Mouse (Mus musculus) heart, postnatal 4 days (tissue): ENCODE measurements around the gene Snupn. TPM values are rescaled to one million over a fixed set of nuclear protein-coding genes. Genes with fewer than 3 reads are reported as not detected.

Experiments
- DNase-seq: peaks from one replicate; pipeline ENCODE4 v3.0.0; 2021
- total RNA-seq, 2 experiments: library from RNA; stranded (reverse); gene quantifications; 2 replicates each; pipeline ENCODE4 v1.2.3; 2021

Snupn gene
- total RNA-seq, 2 experiments from 2014 or later: 8.6 to 9.1 TPM

DNA sequence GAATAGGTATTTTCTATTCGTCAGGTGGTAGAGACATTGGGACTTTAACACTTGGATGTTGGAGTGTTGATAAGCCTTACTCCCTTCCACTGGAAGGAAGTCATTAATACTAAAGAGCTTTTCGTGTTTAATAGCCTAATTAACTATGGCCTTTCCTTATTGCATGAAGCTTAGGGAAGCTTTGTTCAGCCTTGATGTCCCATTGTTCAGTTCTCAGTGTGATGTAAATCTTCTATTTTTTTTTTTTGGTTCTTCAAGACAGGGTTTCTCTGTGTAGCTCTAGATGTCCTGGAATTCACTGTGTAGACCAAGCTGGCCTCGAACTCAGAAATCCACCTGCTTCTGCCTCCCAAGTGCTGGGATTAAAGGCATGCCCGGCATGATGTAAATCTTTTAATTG lies 62.2 kb downstream of the Snupn start:
- no peak for DNase-seq

DNA sequence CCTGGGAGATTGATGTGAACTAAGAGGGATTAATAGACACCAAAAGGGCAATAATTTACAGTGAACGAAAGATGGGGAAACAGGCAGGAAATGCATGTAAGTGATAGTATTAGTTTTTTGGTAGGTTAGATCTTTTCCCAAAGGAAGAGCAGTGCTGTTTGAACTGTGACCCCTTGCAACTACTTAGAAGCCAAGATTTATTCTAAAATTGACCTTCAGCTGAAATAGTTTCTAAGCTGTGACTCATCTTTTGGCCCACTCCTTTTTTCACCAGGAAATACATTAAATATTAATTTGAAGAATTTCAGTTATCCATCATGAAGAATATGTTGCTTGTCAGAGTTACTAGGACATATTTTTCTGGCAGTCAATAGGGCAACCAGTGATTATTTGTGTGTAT lies 63.1 kb downstream of the Snupn start:
- no peak for DNase-seq

DNA sequence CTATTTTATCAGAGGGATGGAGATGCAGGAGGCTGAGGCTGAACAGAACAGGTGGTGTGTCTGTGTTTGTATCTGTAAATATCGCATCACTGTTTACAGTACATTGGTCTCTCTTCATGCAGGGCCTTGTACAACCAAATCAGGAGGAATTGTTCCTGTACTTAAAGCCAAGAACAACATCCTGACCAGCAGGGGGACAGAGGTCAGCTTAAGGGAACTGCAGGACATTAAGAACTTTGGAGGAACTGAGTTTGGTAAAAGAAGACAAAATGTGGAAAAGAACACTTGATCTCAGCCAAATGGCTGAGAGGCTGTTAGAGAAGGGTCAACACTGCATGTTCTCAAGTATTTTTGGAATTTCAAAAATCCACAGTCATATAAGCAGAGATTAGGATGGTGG lies 64.1 kb downstream of the Snupn start:
- no peak for DNase-seq

DNA sequence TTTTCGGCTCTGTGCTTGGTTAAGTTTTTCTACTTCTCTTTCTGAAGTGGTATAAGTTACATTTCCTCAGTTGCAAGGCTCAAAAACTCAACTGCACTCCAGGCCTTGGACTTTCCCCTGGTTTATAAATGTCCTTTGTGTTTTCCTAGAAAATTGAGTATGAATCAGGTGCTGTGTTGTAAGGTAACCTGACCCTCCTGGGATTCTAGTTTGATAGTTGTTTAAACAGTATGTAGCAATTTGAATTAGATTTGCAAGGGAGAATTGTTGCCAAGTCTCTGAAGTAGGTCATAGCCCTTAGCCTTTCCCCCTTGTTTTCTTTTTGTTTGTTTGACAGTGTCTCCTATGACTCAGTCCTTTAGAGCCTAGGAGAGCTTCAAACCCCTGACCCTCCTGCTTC lies 67.0 kb downstream of the Snupn start:
- DNase-seq: no peak

DNA sequence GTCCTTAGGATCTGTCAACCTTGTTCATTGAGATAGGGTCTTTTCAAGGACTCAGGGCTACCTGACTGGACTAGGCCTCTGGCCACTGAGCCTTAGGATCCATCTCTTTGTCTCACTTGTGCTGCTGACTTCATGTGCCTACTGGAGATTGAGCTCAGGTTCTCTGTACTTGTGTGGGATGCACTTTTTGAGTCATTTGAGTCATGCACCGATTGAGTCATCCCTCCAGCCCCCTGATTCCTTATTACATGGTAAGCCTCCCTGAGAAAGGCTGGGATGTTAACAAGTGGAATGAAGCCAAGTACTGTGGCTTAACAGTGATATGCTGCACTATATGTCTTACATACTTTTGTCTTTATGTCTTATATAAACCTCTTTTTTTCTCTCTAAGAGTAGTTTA lies 81.1 kb downstream of the Snupn start:
- no peak for DNase-seq

Other genes with a start within 250 kb of the Snupn start
- 1 to 10 TPM; 2.9 to 3.0 TPM for gene Lingo1, start 154.4 kb upstream of the Snupn start, total RNA-seq
- under 1 TPM in 1 of 2 experiments, not detected in 1; 0.43 TPM for gene Odf3l1, start 86.2 kb upstream of the Snupn start, total RNA-seq
- 10 to 100 TPM; 55.6 to 56.6 TPM for gene Cspg4, start 85.8 kb upstream of the Snupn start, total RNA-seq
- gene Snx33, start 22.5 kb upstream of the Snupn start, total RNA-seq: 10 to 100 TPM; 11.7 to 13.9 TPM
- 10 to 100 TPM; 53.5 to 54.4 TPM for gene Imp3, start 13.4 kb upstream of the Snupn start, total RNA-seq
- 10 to 100 TPM; 24.5 to 25.1 TPM for gene Ptpn9, start 44.0 kb downstream of the Snupn start, total RNA-seq
- gene Sin3a, start 121.2 kb downstream of the Snupn start, total RNA-seq: 10 to 100 TPM; 46.2 to 46.5 TPM
- gene Man2c1, start 179.8 kb downstream of the Snupn start, total RNA-seq: 10 to 100 TPM; 58.8 to 68.4 TPM
- 1 to 10 TPM; 3.5 to 5.0 TPM for gene Neil1, start 197.4 kb downstream of the Snupn start, total RNA-seq
- gene Commd4, start 207.5 kb downstream of the Snupn start, total RNA-seq: 10 to 100 TPM; 31.1 to 33.0 TPM